Mouse (Mus musculus): ENCODE results near the gene Mob1a. TPM values are rescaled to one million over a fixed set of nuclear protein-coding genes. Genes with fewer than 3 reads are reported as not detected.
A peak's percentile ranks its signal among the peaks of the same experiment; 100 is the strongest.

Gene Mob1a
- polyA plus RNA-seq, 1 experiment from 2014 or later = 34.9 TPM

DNA sequence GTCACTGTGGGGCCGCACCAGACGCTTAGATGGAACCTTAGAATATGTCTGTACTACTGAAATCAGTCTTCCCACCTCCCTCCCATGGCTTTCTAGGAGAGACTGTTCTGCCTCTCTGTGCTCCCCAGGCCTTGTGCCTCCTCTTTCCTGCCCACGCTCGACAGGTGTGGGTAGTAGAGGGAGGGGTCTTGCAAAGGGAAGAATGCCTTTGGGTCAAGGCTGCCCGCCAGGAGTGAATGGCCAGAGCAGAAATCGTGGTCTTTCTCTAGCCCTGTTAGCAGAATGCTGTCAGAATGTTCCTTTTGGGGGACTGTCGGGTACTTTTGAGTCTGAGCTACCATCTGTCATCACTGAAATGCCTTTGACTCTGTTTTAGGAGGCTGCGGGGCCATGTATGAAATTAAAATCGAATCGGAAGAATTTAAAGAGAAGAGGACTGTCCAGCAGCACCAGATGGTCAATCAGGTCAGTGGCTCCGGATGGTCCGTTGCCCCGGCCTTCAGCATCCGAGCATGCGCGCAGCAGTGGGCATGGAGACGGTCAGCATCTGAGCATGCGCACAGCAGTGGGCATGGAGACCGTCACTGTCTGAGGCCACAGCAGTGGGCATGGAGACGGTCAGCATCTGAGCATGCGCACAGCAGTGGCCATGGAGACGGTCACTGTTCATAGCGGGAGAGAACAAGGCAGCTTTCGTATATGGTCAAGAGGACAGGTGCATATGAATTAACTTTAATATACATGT is 27.0 kb downstream of the Mob1a start:
- H3K4me3 ChIP-seq (ENCODE audit: control insufficient read depth in 1 of 2, insufficient read depth in 1 of 2, low read depth in 1 of 2, low read length in 2 of 2) = no peak overlapping the region
- H3K27me3 ChIP-seq (ENCODE audit: control insufficient read depth, insufficient read depth, low read length) = no peaks in the 10 kb centered on the region
- H3K27ac ChIP-seq (replicated peaks in 1 of 2; ENCODE audit: control insufficient read depth in 1 of 2, insufficient read depth in 1 of 2, low read depth in 2 of 2, low read length in 2 of 2) = no peak overlapping the region
- no peak for ATAC-seq (ENCODE audit: insufficient number of reproducible peaks, insufficient read depth, low FRiP score, low read depth)
- no peaks in the 10 kb centered on the region for H3K9me3 ChIP-seq (ENCODE audit: control insufficient read depth, low read length)
- 95% methylated on average over 24 of the region's 24 CpGs for WGBS
- H3K4me1 ChIP-seq (ENCODE audit: control insufficient read depth in 2 of 2, insufficient read depth in 2 of 2, low read length in 2 of 2) = peaks cover 7 to 16% of the 10 kb centered on the region in 2 experiments
- H3K4me2 ChIP-seq (ENCODE audit: low read length) = no peak overlapping the region
- H3K9ac ChIP-seq (ENCODE audit: low read length) = no peak overlapping the region
- peaks cover 51% of the 10 kb centered on the region for H3K36me3 ChIP-seq (ENCODE audit: control insufficient read depth, insufficient read depth, low read length)

DNA sequence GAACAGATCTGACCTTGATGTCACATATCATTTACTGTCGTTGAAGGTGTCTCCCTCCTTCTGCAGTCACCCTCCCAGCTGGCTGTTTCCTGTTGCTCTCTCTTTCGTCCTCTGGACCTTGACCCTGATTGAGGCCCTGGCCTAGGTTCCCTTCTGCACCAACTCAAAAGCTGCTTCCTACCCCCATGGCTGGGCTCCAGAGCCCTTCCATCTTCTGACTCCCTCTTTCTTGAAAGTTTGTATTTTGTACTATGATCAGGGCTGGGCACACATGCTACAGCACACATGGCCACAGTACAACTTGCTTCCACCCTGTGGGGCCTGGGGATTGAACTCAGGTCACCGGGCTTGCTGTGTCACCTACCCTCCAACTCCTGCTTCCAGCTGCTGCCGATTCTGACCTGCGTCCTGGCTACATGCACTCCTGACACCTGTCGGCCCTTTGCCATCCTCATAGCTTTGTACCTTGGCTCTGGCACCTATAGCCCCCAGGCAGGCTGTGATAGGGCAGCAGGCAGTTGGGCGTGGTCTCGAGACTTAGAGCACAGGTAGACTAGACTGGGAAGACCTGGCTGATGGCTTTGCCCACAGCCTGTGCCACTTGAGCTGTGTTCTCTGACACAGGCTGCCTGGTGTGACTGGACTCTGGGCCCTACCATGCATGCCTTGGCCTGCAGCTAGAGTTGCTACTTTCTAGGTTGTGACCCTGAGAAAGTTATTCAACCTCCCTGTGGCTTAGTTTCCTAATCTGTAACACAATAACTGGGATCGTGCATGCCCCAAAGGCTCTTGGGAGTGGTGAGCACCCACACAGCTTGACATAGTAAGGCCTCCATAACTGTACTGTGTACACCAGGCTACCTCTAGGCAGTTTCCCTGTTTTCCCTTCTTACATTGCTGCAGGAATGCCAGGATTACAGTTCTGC is 29.3 kb downstream of the Mob1a start:
- Histone ChIP-seq H3K9me3 (ENCODE audit: control insufficient read depth, low read length) (no peaks in the 10 kb centered on the region), H3K4me3 (ENCODE audit: control insufficient read depth in 1 of 2, insufficient read depth in 1 of 2, low read depth in 1 of 2, low read length in 2 of 2) (no peak overlapping the region), H3K36me3 (ENCODE audit: control insufficient read depth, insufficient read depth, low read length) (peaks cover 73% of the 10 kb centered on the region), H3K4me2 (ENCODE audit: low read length) (no peak overlapping the region), H3K27me3 (ENCODE audit: control insufficient read depth, insufficient read depth, low read length) (no peaks in the 10 kb centered on the region), H3K9ac (ENCODE audit: low read length) (no peak overlapping the region), H3K4me1 (ENCODE audit: control insufficient read depth in 2 of 2, insufficient read depth in 2 of 2, low read length in 2 of 2) (peaks cover 2 to 9% of the 10 kb centered on the region in 2 experiments), H3K27ac (replicated peaks in 1 of 2; ENCODE audit: control insufficient read depth in 1 of 2, insufficient read depth in 1 of 2, low read depth in 2 of 2, low read length in 2 of 2) (no peak overlapping the region)
- WGBS = 80% methylated on average over 9 of the region's 9 CpGs
- ATAC-seq (ENCODE audit: insufficient number of reproducible peaks, insufficient read depth, low FRiP score, low read depth) = no peak

DNA sequence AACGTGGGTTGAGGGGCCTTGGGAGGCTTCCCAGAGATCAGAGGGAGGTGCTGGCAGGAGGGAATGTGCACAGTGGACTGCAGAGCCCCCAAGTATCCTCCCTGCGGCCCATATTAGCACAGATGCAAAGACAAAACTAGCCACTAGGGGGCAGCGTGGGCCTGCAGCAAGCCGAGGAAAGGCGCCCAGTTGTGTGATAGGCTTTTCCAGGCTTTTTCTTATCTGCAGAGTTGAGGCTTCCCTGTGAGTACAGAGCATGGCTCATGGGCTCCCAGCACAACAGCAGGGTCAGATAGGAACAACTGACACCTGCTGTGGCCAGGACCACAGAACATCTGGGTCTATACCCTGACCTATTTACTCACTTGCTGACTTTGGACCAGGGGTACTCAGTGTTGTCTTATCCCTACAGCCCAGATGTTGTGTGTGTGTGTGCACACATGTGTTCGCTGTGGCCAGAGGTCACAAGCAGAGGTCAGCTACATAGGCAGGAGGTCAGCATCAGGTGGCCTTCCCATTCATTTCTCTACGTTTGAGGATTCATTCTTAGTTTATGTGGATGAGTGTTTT is 30.8 kb downstream of the Mob1a start:
- Histone ChIP-seq H3K4me2 (ENCODE audit: low read length) (no peak overlapping the region), H3K9me3 (ENCODE audit: control insufficient read depth, low read length) (no peaks in the 10 kb centered on the region), H3K36me3 (ENCODE audit: control insufficient read depth, insufficient read depth, low read length) (peaks cover 84% of the 10 kb centered on the region), H3K27ac (replicated peaks in 1 of 2; ENCODE audit: control insufficient read depth in 1 of 2, insufficient read depth in 1 of 2, low read depth in 2 of 2, low read length in 2 of 2) (no peak overlapping the region), H3K9ac (ENCODE audit: low read length) (no peak overlapping the region), H3K4me3 (ENCODE audit: control insufficient read depth in 1 of 2, insufficient read depth in 1 of 2, low read depth in 1 of 2, low read length in 2 of 2) (no peak overlapping the region), H3K4me1 (ENCODE audit: control insufficient read depth in 2 of 2, insufficient read depth in 2 of 2, low read length in 2 of 2) (peaks cover 0 to 4% of the 10 kb centered on the region in 2 experiments; a peak in 1 of 4 replicates), H3K27me3 (ENCODE audit: control insufficient read depth, insufficient read depth, low read length) (no peaks in the 10 kb centered on the region)
- ATAC-seq (ENCODE audit: insufficient number of reproducible peaks, insufficient read depth, low FRiP score, low read depth) = 0 out of 2 replicates have a peak, but pooled peaks have one; percentile 18
- WGBS = 24% methylated on average over 7 of the region's 7 CpGs

GRCm38 (mm10) chr6:83357436-83357835 is 31.6 kb downstream of the Mob1a start:
- Histone ChIP-seq H3K27ac (replicated peaks in 1 of 2; ENCODE audit: control insufficient read depth in 1 of 2, insufficient read depth in 1 of 2, low read depth in 2 of 2, low read length in 2 of 2) (no peak overlapping the region), H3K9me3 (ENCODE audit: control insufficient read depth, low read length) (no peaks in the 10 kb centered on the region), H3K4me2 (ENCODE audit: low read length) (no peak overlapping the region), H3K9ac (ENCODE audit: low read length) (no peak overlapping the region), H3K36me3 (ENCODE audit: control insufficient read depth, insufficient read depth, low read length) (peaks cover 84% of the 10 kb centered on the region), H3K4me3 (ENCODE audit: control insufficient read depth in 1 of 2, insufficient read depth in 1 of 2, low read depth in 1 of 2, low read length in 2 of 2) (no peak overlapping the region), H3K27me3 (ENCODE audit: control insufficient read depth, insufficient read depth, low read length) (no peaks in the 10 kb centered on the region), H3K4me1 (ENCODE audit: control insufficient read depth in 2 of 2, insufficient read depth in 2 of 2, low read length in 2 of 2) (peaks cover 0 to 4% of the 10 kb centered on the region in 2 experiments; a peak in 1 of 4 replicates)
- 89% methylated on average over 10 of the region's 10 CpGs for WGBS
- ATAC-seq (ENCODE audit: insufficient number of reproducible peaks, insufficient read depth, low FRiP score, low read depth) = no peak

GRCm38 (mm10) chr6:83361523-83362248 is 35.9 kb downstream of the Mob1a start:
- H3K4me1 ChIP-seq (ENCODE audit: control insufficient read depth in 2 of 2, insufficient read depth in 2 of 2, low read length in 2 of 2) = peaks cover 0 to 1% of the 10 kb centered on the region in 2 experiments; a peak in 1 of 4 replicates
- H3K4me2 ChIP-seq (ENCODE audit: low read length) = no peak overlapping the region
- H3K27me3 ChIP-seq (ENCODE audit: control insufficient read depth, insufficient read depth, low read length) = no peaks in the 10 kb centered on the region
- H3K27ac ChIP-seq (replicated peaks in 1 of 2; ENCODE audit: control insufficient read depth in 1 of 2, insufficient read depth in 1 of 2, low read depth in 2 of 2, low read length in 2 of 2) = no peak overlapping the region
- no peak overlapping the region for H3K4me3 ChIP-seq (ENCODE audit: control insufficient read depth in 1 of 2, insufficient read depth in 1 of 2, low read depth in 1 of 2, low read length in 2 of 2)
- H3K9me3 ChIP-seq (ENCODE audit: control insufficient read depth, low read length) = no peaks in the 10 kb centered on the region
- ATAC-seq (ENCODE audit: insufficient number of reproducible peaks, insufficient read depth, low FRiP score, low read depth) = no peak
- peaks cover 76% of the 10 kb centered on the region for H3K36me3 ChIP-seq (ENCODE audit: control insufficient read depth, insufficient read depth, low read length)
- 66% methylated on average over 11 of the region's 11 CpGs for WGBS
- H3K9ac ChIP-seq (ENCODE audit: low read length) = no peak overlapping the region

- no peak for ATAC-seq (ENCODE audit: insufficient number of reproducible peaks, insufficient read depth, low FRiP score, low read depth)
- 83% methylated on average over 12 of the region's 12 CpGs for WGBS
- Histone ChIP-seq H3K9ac (ENCODE audit: low read length) (no peak overlapping the region), H3K4me2 (ENCODE audit: low read length) (no peak overlapping the region), H3K4me3 (ENCODE audit: control insufficient read depth in 1 of 2, insufficient read depth in 1 of 2, low read depth in 1 of 2, low read length in 2 of 2) (no peak overlapping the region), H3K4me1 (ENCODE audit: control insufficient read depth in 2 of 2, insufficient read depth in 2 of 2, low read length in 2 of 2) (no peaks in the 10 kb centered on the region), H3K27ac (replicated peaks in 1 of 2; ENCODE audit: control insufficient read depth in 1 of 2, insufficient read depth in 1 of 2, low read depth in 2 of 2, low read length in 2 of 2) (no peak overlapping the region), H3K27me3 (ENCODE audit: control insufficient read depth, insufficient read depth, low read length) (no peaks in the 10 kb centered on the region), H3K9me3 (ENCODE audit: control insufficient read depth, low read length) (no peaks in the 10 kb centered on the region), H3K36me3 (ENCODE audit: control insufficient read depth, insufficient read depth, low read length) (peaks cover 78% of the 10 kb centered on the region)
These were observed 37.3 kb downstream of the Mob1a start for GRCm38 (mm10) chr6:83363075-83363474.
